Mouse (Mus musculus): Measurements from ENCODE around the gene Dmc1. TPM values are rescaled to one million over a fixed set of nuclear protein-coding genes. Genes with fewer than 3 reads are reported as not detected.

The Dmc1 gene
- polyA plus RNA-seq, 1 experiment from 2014 or later: 0.75 TPM

- Histone ChIP-seq H3K27me3 (ENCODE audit: control insufficient read depth, insufficient read depth, low read length) (no peaks in the 10 kb centered on the region), H3K9me3 (ENCODE audit: control insufficient read depth, low read length) (no peaks in the 10 kb centered on the region), H3K27ac (replicated peaks; ENCODE audit: low read depth, low read length) (peak overlapping the region; percentile 98), H3K4me3 (replicated peaks; ENCODE audit: low read depth, low read length) (peak overlapping the region; percentile 93), H3K4me1 (ENCODE audit: control insufficient read depth, insufficient read depth, low read length) (peaks cover 25% of the 10 kb centered on the region), H3K4me2 (ENCODE audit: low read length) (peak overlapping the region; percentile 66), H3K36me3 (ENCODE audit: control insufficient read depth, insufficient read depth, low read length) (peaks cover 19% of the 10 kb centered on the region), H3K9ac (replicated peaks; ENCODE audit: low read length) (peak overlapping the region; percentile 91)
- DNase-seq (no peak), ATAC-seq (ENCODE audit: low FRiP score, low TSS enrichment) (no peak)
- WGBS: 80% methylated on average over 17 of the region's 17 CpGs
Measured at GRCm38 (mm10) chr15:79547289-79547820, 57.6 kb downstream of the Dmc1 start.

- peak; percentile 100 for DNase-seq
- under 1% methylated on average over 84 of the region's 84 CpGs for WGBS
Measured at GRCm38 (mm10) chr15:79546410-79547288, 58.3 kb downstream of the Dmc1 start, which contains the start of gene Ddx17. TSS of gene Ddx17 (minus strand) at chr15:79546741.

GRCm38 (mm10) chr15:79545921-79546399, 58.9 kb downstream of the Dmc1 start:
- DNase-seq (peak; percentile 83), ATAC-seq (ENCODE audit: low FRiP score, low TSS enrichment) (peak; percentile 77)
- no peaks in the 10 kb centered on the region for H3K9me3 ChIP-seq (ENCODE audit: control insufficient read depth, low read length)
- no peaks in the 10 kb centered on the region for H3K27me3 ChIP-seq (ENCODE audit: control insufficient read depth, insufficient read depth, low read length)
- under 1% methylated on average over 52 of the region's 52 CpGs for WGBS
- H3K36me3 ChIP-seq (ENCODE audit: control insufficient read depth, insufficient read depth, low read length): peaks cover 31% of the 10 kb centered on the region
- H3K9ac ChIP-seq (replicated peaks; ENCODE audit: low read length): peak overlapping the region; percentile 91
- H3K4me2 ChIP-seq (ENCODE audit: low read length): peak overlapping the region; percentile 90
- peak overlapping the region; percentile 98 for H3K27ac ChIP-seq (replicated peaks; ENCODE audit: low read depth, low read length)
- H3K4me1 ChIP-seq (ENCODE audit: control insufficient read depth, insufficient read depth, low read length): peaks cover 25% of the 10 kb centered on the region
- peak overlapping the region; percentile 93 for H3K4me3 ChIP-seq (replicated peaks; ENCODE audit: low read depth, low read length)

More at GRCm38 (mm10) chr15:79546410-79547288, 58.3 kb downstream of the Dmc1 start, which contains the start of gene Ddx17:
- Histone ChIP-seq H3K27ac (replicated peaks; ENCODE audit: low read depth, low read length) (peak within 1 kb of the TSS; percentile 98), H3K9me3 (ENCODE audit: control insufficient read depth, low read length) (no peaks in the 10 kb centered on the region), H3K4me1 (ENCODE audit: control insufficient read depth, insufficient read depth, low read length) (peaks cover 25% of the 10 kb centered on the region), H3K9ac (replicated peaks; ENCODE audit: low read length) (peak within 1 kb of the TSS; percentile 91), H3K4me2 (ENCODE audit: low read length) (peak within 1 kb of the TSS; percentile 90), H3K36me3 (ENCODE audit: control insufficient read depth, insufficient read depth, low read length) (peaks cover 27% of the 10 kb centered on the region), H3K27me3 (ENCODE audit: control insufficient read depth, insufficient read depth, low read length) (no peaks in the 10 kb centered on the region), H3K4me3 (replicated peaks; ENCODE audit: low read depth, low read length) (peak within 1 kb of the TSS; percentile 93)
- peak; percentile 99 for ATAC-seq (ENCODE audit: low FRiP score, low TSS enrichment)

GRCm38 (mm10) chr15:79545496-79545895, 59.4 kb downstream of the Dmc1 start:
- H3K4me3 ChIP-seq (replicated peaks; ENCODE audit: low read depth, low read length): peak overlapping the region; percentile 93
- H3K4me1 ChIP-seq (ENCODE audit: control insufficient read depth, insufficient read depth, low read length): peaks cover 25% of the 10 kb centered on the region
- H3K36me3 ChIP-seq (ENCODE audit: control insufficient read depth, insufficient read depth, low read length): peaks cover 36% of the 10 kb centered on the region
- DNase-seq: no peak
- H3K4me2 ChIP-seq (ENCODE audit: low read length): peak overlapping the region; percentile 90
- peak overlapping the region; percentile 91 for H3K9ac ChIP-seq (replicated peaks; ENCODE audit: low read length)
- ATAC-seq (ENCODE audit: low FRiP score, low TSS enrichment): no peak
- no peaks in the 10 kb centered on the region for H3K9me3 ChIP-seq (ENCODE audit: control insufficient read depth, low read length)
- H3K27ac ChIP-seq (replicated peaks; ENCODE audit: low read depth, low read length): peak overlapping the region; percentile 98
- WGBS: 6% methylated on average over 3 of the region's 3 CpGs
- no peaks in the 10 kb centered on the region for H3K27me3 ChIP-seq (ENCODE audit: control insufficient read depth, insufficient read depth, low read length)

- Histone ChIP-seq H3K4me1 (ENCODE audit: control insufficient read depth, insufficient read depth, low read length) (peaks cover 25% of the 10 kb centered on the region), H3K4me2 (ENCODE audit: low read length) (peak overlapping the region; percentile 90), H3K27ac (replicated peaks; ENCODE audit: low read depth, low read length) (no peak overlapping the region), H3K9me3 (ENCODE audit: control insufficient read depth, low read length) (no peaks in the 10 kb centered on the region), H3K36me3 (ENCODE audit: control insufficient read depth, insufficient read depth, low read length) (peaks cover 51% of the 10 kb centered on the region), H3K9ac (replicated peaks; ENCODE audit: low read length) (no peak overlapping the region), H3K27me3 (ENCODE audit: control insufficient read depth, insufficient read depth, low read length) (no peaks in the 10 kb centered on the region), H3K4me3 (replicated peaks; ENCODE audit: low read depth, low read length) (peak overlapping the region; percentile 93; the same call in 1 of the 2 replicates)
- no peak for ATAC-seq (ENCODE audit: low FRiP score, low TSS enrichment)
- WGBS: 95% methylated on average over 3 of the region's 3 CpGs
- DNase-seq: no peak
Measured at GRCm38 (mm10) chr15:79543968-79544367, 60.9 kb downstream of the Dmc1 start.

GRCm38 (mm10) chr15:79533796-79534195, 71.1 kb downstream of the Dmc1 start:
- peaks cover 100% of the 10 kb centered on the region for H3K36me3 ChIP-seq (ENCODE audit: control insufficient read depth, insufficient read depth, low read length)
- H3K9ac ChIP-seq (replicated peaks; ENCODE audit: low read length): no peak overlapping the region
- no peak for DNase-seq
- no peak overlapping the region for H3K4me2 ChIP-seq (ENCODE audit: low read length)
- no peak overlapping the region for H3K27ac ChIP-seq (replicated peaks; ENCODE audit: low read depth, low read length)
- no peaks in the 10 kb centered on the region for H3K27me3 ChIP-seq (ENCODE audit: control insufficient read depth, insufficient read depth, low read length)
- no peak for ATAC-seq (ENCODE audit: low FRiP score, low TSS enrichment)
- 97% methylated on average over 3 of the region's 3 CpGs for WGBS
- H3K4me3 ChIP-seq (replicated peaks; ENCODE audit: low read depth, low read length): no peak overlapping the region
- no peaks in the 10 kb centered on the region for H3K9me3 ChIP-seq (ENCODE audit: control insufficient read depth, low read length)
- H3K4me1 ChIP-seq (ENCODE audit: control insufficient read depth, insufficient read depth, low read length): no peaks in the 10 kb centered on the region

GRCm38 (mm10) chr15:79529935-79530334, 75.0 kb downstream of the Dmc1 start:
- no peaks in the 10 kb centered on the region for H3K9me3 ChIP-seq (ENCODE audit: control insufficient read depth, low read length)
- no peak overlapping the region for H3K4me2 ChIP-seq (ENCODE audit: low read length)
- no peak for ATAC-seq (ENCODE audit: low FRiP score, low TSS enrichment)
- DNase-seq: no peak
- H3K4me3 ChIP-seq (replicated peaks; ENCODE audit: low read depth, low read length): no peak overlapping the region
- H3K4me1 ChIP-seq (ENCODE audit: control insufficient read depth, insufficient read depth, low read length): no peaks in the 10 kb centered on the region
- WGBS: 89% methylated on average over 7 of the region's 7 CpGs
- no peak overlapping the region for H3K27ac ChIP-seq (replicated peaks; ENCODE audit: low read depth, low read length)
- no peak overlapping the region for H3K9ac ChIP-seq (replicated peaks; ENCODE audit: low read length)
- H3K36me3 ChIP-seq (ENCODE audit: control insufficient read depth, insufficient read depth, low read length): peaks cover 91% of the 10 kb centered on the region
- no peaks in the 10 kb centered on the region for H3K27me3 ChIP-seq (ENCODE audit: control insufficient read depth, insufficient read depth, low read length)

- no peak overlapping the region for H3K4me3 ChIP-seq (replicated peaks; ENCODE audit: low read depth, low read length)
- no peak overlapping the region for H3K4me2 ChIP-seq (ENCODE audit: low read length)
- H3K4me1 ChIP-seq (ENCODE audit: control insufficient read depth, insufficient read depth, low read length): no peaks in the 10 kb centered on the region
- no peaks in the 10 kb centered on the region for H3K9me3 ChIP-seq (ENCODE audit: control insufficient read depth, low read length)
- no peak overlapping the region for H3K27ac ChIP-seq (replicated peaks; ENCODE audit: low read depth, low read length)
- DNase-seq (no peak), ATAC-seq (ENCODE audit: low FRiP score, low TSS enrichment) (no peak)
- 83% methylated on average over 5 of the region's 5 CpGs for WGBS
- no peaks in the 10 kb centered on the region for H3K27me3 ChIP-seq (ENCODE audit: control insufficient read depth, insufficient read depth, low read length)
- H3K9ac ChIP-seq (replicated peaks; ENCODE audit: low read length): no peak overlapping the region
- peaks cover 73% of the 10 kb centered on the region for H3K36me3 ChIP-seq (ENCODE audit: control insufficient read depth, insufficient read depth, low read length)
Measured at GRCm38 (mm10) chr15:79527991-79528639, 76.8 kb downstream of the Dmc1 start.

Measured in midbrain, embryonic 14.5 days (tissue).